Mouse (Mus musculus) B cell, adult 67 days (primary cell): ENCODE measurements around the gene Dohh. TPM values are rescaled to one million over a fixed set of nuclear protein-coding genes. Genes with fewer than 3 reads are reported as not detected.

Source experiments
- total RNA-seq, 2 experiments: library from RNA; stranded (reverse); gene quantifications; 4 replicates each; pipeline ENCODE4 v1.2.4; 2023

Dohh gene
- total RNA-seq: 10 to 100 TPM; 36.0 to 37.0 TPM

GRCm38 (mm10) chr10:81383802-81384604, at the start of gene Dohh, which contains the start of gene Gm48551:
TSS of gene Dohh (plus strand) at chr10:81384428.
TSS of gene Gm48551 (plus strand) at chr10:81384466.

GRCm38 (mm10) chr10:81342686-81343505, 41.3 kb upstream of the Dohh start, which contains the start of gene Gipc3:
TSS of gene Gipc3 (minus strand) at chr10:81343266.

GRCm38 (mm10) chr10:81350351-81351063, 33.7 kb upstream of the Dohh start, which contains the start of gene Hmg20b:
TSS of gene Hmg20b (minus strand) at chr10:81350480.

GRCm38 (mm10) chr10:81356991-81357844, 27.0 kb upstream of the Dohh start, which contains the start of gene Mfsd12:
TSS of gene Mfsd12 (plus strand) at chr10:81357491.

GRCm38 (mm10) chr10:81365672-81366476, 18.4 kb upstream of the Dohh start, which contains the start of gene 4930404N11Rik:
TSS of gene 4930404N11Rik (minus strand) at chr10:81365816.

GRCm38 (mm10) chr10:81377793-81378552, 6.3 kb upstream of the Dohh start, which contains the start of gene Fzr1:
TSS of gene Fzr1 (minus strand) at chr10:81378516.

GRCm38 (mm10) chr10:81388505-81389055, 4.4 kb downstream of the Dohh start, which contains the start of gene Gm48552:
TSS of gene Gm48552 (plus strand) at chr10:81389005.

GRCm38 (mm10) chr10:81392781-81393185, 8.6 kb downstream of the Dohh start, which contains the start of gene Smim24:
TSS of gene Smim24 (plus strand) at chr10:81393051.

Other genes with a start within 250 kb of the Dohh start
- gene Zbtb7a, start 249.2 kb upstream of the Dohh start, total RNA-seq: 100 to 1,000 TPM in 1 of 2 experiments, 10 to 100 TPM in 1; 97.7 to 106 TPM
- gene Pias4, start 216.5 kb upstream of the Dohh start, total RNA-seq: 10 to 100 TPM; 70.9 to 76.2 TPM
- 1,000 to 10,000 TPM; 1,844 to 1,917 TPM for gene Eef2, start 207.8 kb upstream of the Dohh start, total RNA-seq
- gene Dapk3, start 201.4 kb upstream of the Dohh start, total RNA-seq: 10 to 100 TPM; 79.5 to 87.1 TPM
- not detected for gene 4930442H23Rik, start 200.6 kb upstream of the Dohh start, total RNA-seq
- gene Nmrk2, start 182.4 kb upstream of the Dohh start, total RNA-seq: not detected
- gene Atcay, start 153.6 kb upstream of the Dohh start, total RNA-seq: not detected
- 1 to 10 TPM; 3.4 to 4.6 TPM for gene Zfr2, start 151.3 kb upstream of the Dohh start, total RNA-seq
- gene Matk, start 131.5 kb upstream of the Dohh start, total RNA-seq: 10 to 100 TPM; 24.5 to 29.5 TPM
- 100 to 1,000 TPM; 106 to 112 TPM for gene Mrpl54, start 117.5 kb upstream of the Dohh start, total RNA-seq
- 10 to 100 TPM; 32.7 to 50.4 TPM for gene Apba3, start 117.5 kb upstream of the Dohh start, total RNA-seq
- 10 to 100 TPM; 14.0 to 18.9 TPM for gene Tjp3, start 92.8 kb upstream of the Dohh start, total RNA-seq
- 100 to 1,000 TPM; 130 to 154 TPM for gene Pip5k1c, start 91.5 kb upstream of the Dohh start, total RNA-seq
- 10 to 100 TPM; 53.3 to 59.3 TPM for gene Cactin, start 63.3 kb upstream of the Dohh start, total RNA-seq
- gene Tbxa2r, start 55.7 kb upstream of the Dohh start, total RNA-seq: 1 to 10 TPM; 4.6 to 6.0 TPM
- under 1 TPM; 0.78 to 0.92 TPM for gene Gipc3, start 41.2 kb upstream of the Dohh start, total RNA-seq
- gene Hmg20b, start 33.9 kb upstream of the Dohh start, total RNA-seq: 10 to 100 TPM; 77.8 to 80.1 TPM
- gene Mfsd12, start 26.9 kb upstream of the Dohh start, total RNA-seq: 10 to 100 TPM; 11.6 to 13.5 TPM
- gene 4930404N11Rik, start 18.6 kb upstream of the Dohh start, total RNA-seq: 10 to 100 TPM in 1 of 2 experiments, 1 to 10 TPM in 1; 7.8 to 11.0 TPM
- gene Fzr1, start 5.9 kb upstream of the Dohh start, total RNA-seq: 10 to 100 TPM; 47.9 to 55.7 TPM
- gene Gm48551, start within 50 bp of the Dohh start, total RNA-seq: 1 to 10 TPM; 1.6 to 4.6 TPM
- 1 to 10 TPM; 4.3 to 5.4 TPM for gene Gm48552, start 4.6 kb downstream of the Dohh start, total RNA-seq
- 1 to 10 TPM; 5.8 to 9.2 TPM for gene Smim24, start 8.6 kb downstream of the Dohh start, total RNA-seq
- gene Nfic, start 71.2 kb downstream of the Dohh start, total RNA-seq: 10 to 100 TPM; 15.0 to 22.8 TPM
- not detected for gene Celf5, start 98.3 kb downstream of the Dohh start, total RNA-seq
- gene Ncln, start 112.0 kb downstream of the Dohh start, total RNA-seq: 100 to 1,000 TPM; 113 to 131 TPM
- gene S1pr4, start 115.7 kb downstream of the Dohh start, total RNA-seq: 10 to 100 TPM; 78.0 to 83.2 TPM
- 1 to 10 TPM; 6.3 to 9.1 TPM for gene Gna15, start 139.8 kb downstream of the Dohh start, total RNA-seq
- 10 to 100 TPM; 24.4 to 31.5 TPM for gene Gna11, start 160.8 kb downstream of the Dohh start, total RNA-seq
- 100 to 1,000 TPM; 336 to 341 TPM for gene Aes, start 175.1 kb downstream of the Dohh start, total RNA-seq
- gene Tle2, start 190.1 kb downstream of the Dohh start, total RNA-seq: 1 to 10 TPM; 3.7 to 4.7 TPM
- gene Tle6, start 216.6 kb downstream of the Dohh start, total RNA-seq: under 1 TPM; 0.52 to 0.68 TPM
- gene BC025920, start 221.8 kb downstream of the Dohh start, total RNA-seq: 1 to 10 TPM; 3.2 to 4.3 TPM
- gene Sirt6, start 243.4 kb downstream of the Dohh start, total RNA-seq: 10 to 100 TPM; 23.5 to 28.2 TPM
- 1 to 10 TPM; 2.7 to 3.8 TPM for gene Ankrd24, start 244.1 kb downstream of the Dohh start, total RNA-seq